Mouse (Mus musculus): Measurements from ENCODE around the gene Crkl. TPM values are rescaled to one million over a fixed set of nuclear protein-coding genes. Genes with fewer than 3 reads are reported as not detected.

Gene Crkl
- 10 to 100 TPM; 35.7 to 35.8 TPM for total RNA-seq (2021)

DNA sequence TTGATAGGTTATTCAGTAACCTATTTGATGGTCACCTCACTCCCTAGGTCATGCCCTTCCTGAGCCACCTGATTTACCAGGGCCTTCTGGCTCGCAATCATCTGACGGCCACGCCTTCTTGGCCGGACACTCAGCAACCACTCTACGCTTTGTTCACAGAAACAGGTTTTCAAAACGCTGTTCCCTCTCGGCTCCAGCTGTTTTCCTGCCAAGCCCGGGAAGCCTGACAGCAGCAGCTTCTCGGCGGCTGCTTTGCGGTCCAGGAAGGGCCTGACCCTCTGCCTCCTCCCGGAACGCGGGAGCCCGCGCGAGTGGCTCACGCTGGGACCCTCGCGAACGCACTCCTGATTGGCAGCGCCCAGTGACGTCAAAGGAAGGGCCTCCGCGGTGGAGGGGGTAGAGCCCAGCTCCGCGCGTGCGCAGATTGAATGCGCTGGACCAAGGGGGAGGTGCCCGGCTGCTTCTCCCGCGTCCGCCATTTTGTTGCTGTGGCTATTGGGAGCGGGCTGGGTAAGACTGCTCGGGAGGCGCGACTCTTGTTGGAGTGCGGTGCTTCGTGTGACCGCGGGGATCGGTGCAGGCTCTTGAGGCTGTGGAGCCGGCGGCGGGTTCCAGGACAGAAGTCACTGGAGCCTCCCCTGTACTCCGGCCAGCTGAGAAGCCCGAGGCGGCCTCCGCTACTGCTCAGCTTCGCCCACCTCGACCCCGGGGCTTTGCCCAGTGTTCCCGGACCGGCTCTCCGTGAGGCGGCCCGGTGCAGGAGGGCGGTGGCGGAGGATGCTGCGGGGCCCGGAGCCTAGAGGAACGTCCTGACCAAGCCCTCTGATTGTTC is at the start of gene Crkl:
Gene Crkl (plus strand): TSS at position 447 of the 832 bp plus-strand sequence.
- intact Hi-C loops (cut with DNase I) = no loop called here

DNA sequence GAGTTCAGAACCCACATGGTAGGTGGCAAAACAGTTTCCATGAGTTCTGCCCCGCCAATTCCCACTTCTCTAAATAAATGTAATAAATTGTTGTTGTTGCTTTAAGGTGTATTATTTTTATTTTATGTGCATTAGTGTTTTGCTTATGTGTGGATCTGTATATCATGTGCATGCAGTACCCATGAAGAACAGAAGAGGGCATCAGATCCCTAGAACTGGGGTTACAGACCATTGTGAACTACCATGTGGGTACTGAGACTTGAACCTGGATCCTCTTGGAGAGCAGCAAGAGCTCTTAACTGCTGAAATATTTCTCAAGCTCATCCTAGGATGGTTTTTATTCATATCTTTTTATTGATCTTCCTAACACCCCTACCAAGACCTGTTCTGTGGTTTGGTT is 48.9 kb upstream of the Crkl start:
- intact Hi-C loops (cut with DNase I) = no loop called here
- DNase-seq = peak; percentile 14

More for the DNA sequence above, at the start of gene Crkl:
- DNase-seq = peak; percentile 99

DNA sequence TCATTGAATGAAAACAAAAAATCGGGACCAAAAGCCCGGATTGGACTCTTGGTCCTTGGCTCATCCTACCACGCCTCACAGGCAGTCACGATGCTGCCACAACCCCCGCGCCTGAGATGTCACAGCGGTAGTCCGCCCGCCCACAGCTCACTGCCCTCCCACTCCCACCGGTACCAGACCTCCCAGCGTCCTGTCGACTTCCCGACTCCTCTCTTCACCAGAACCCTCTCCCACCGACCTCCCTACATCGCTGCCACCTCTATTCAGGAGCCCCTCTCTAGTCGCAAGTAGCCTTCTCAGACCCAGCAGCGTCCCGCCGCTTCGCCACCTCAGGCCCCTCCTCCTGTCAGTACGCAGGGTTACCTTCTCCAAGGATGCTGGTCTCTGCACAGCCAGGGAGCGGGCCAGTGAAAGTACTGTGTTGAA is 46.5 kb upstream of the Crkl start:
- peak; percentile 64 for DNase-seq
- intact Hi-C loops (cut with DNase I) = no loop called here

DNA sequence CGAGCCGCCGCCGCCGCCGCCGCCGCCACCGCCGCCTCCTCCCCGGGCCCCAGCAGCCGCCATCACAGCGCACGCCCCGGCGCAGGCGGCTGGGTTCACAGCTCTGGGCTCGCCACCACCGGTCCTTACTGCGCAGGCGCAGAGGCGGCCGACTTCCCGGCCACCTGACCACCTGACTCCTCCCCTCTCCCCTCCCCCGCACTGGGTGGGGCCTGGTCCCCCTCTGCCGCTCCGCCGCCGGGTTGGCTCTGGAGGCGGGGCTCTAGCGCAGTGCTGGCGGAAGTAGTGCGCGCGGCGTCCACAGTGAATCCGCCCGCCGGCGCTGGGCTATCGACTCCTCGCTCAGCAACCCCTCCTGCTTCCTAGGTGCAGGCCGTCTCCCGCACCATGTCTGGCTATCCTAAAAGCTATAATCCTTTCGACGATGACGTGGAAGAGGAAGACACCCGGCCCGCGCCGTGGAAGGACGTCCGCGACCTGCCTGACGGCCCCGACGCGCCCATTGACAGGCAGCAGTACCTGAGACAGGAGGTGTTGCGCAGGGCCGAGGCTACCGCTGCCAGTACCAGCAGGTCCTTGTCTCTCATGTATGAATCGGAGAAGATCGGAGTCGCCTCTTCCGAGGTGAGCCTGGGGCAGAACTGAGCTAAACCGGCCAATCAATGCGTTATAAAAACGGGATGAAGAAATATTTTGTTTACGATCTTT is 45.9 kb upstream of the Crkl start, which contains the start of the genes Snap29 and Pi4ka:
Gene Snap29 (plus strand): TSS at position 251 of the 708 bp plus-strand sequence.
Gene Pi4ka (minus strand): TSS at position 579 of the 708 bp plus-strand sequence.
- intact Hi-C loops (cut with DNase I) = no loop called here

DNA sequence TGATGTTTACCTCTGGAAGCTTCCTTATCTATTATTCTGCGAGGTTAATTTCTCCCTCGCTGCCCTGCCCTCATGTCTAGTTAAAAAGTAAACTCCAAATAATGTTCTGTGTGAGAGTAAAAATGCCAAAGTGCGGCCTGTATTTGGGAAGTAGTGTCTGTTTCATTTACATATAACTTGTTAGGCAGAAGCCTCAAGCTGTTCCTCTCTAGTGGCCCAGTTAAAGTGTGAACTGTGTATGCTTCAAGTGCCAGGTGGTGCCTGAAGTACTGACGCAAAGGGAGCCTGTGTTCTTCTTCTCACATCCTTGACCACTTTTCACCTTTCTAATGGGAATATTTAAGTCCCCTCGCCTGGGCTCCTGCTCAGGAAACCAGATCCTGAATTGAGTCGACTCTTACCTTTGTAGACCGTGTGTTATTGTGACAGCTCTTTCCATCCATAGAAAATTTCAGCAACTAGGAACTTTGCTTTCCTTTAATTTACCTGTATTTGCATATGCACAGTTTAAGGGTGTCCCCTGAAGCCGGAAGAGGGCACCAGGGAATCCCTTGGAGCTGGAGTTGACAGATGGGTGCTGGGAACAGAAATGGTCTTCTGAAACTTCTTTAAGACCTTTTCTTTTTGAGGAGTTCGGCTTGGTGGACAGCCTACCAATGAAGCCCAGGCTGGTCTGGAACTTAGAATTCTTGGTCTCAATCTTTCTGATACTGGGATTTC is 45.1 kb upstream of the Crkl start:
- DNase-seq = no peak
- intact Hi-C loops (cut with DNase I) = no loop called here

More for the DNA sequence above, 45.9 kb upstream of the Crkl start, which contains the start of the genes Snap29 and Pi4ka:
- peak; percentile 100 for DNase-seq

DNA sequence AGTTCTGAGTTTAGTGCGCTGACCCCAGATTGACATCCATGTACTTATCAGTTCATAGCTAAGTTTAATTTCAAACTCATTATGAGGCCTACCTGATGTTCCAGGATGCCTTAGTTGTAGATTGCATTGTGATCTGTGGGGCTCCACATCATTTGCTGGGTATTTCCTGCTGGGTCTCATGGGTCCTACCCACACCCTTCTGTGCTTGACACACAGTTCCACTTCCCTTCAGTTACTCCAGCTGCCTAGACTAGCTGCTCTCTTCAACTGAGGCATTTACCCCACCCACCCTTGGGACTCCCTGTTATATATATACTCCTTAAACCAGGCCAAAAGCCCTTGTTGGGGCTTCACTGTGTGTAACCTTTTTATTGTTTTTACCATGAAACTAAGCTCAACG is 42.7 kb upstream of the Crkl start:
- intact Hi-C loops (cut with DNase I) = no loop called here
- no peak for DNase-seq

DNA sequence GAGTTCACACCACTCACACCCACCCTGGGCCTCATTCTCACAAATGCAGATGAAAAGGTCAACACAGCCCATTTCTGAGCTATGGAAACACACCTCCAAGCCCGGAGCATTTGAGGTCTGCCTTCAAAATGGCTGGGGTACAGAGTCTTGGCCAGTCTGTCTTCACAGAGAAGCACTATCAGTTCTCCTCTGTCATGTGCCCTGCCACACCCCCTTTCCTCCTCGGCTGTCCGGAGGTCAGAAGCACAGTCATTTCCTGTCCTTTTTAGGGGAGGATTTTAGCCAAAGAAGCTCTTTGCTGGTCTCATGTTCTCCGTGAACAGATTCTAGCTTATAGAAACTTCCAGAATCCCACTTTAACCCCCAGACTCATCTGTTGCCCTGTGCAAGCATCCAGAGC is 41.6 kb upstream of the Crkl start:
- DNase-seq = no peak
- intact Hi-C loops (cut with DNase I) = no loop called here

DNA sequence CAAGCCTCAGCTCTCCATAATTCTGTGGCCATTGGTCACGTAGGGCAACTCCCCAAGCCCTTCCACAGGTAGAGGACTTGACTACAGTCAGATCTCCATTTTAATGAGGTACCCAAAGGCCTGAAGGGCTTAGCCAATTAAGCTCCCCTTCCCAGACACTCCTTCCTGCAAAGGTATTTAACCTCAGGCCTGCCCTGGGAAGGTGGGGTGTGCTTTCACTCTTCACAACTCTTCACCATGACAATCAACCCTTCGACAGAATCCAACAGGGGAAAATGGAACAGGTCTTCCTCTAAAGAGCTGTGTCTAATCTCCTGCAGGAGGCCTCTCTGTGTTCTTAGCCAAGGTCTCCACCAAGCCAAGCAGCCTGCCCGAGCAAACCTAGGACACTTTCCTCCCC is 28.8 kb upstream of the Crkl start:
- DNase-seq = no peak
- intact Hi-C loops (cut with DNase I) = no loop called here

DNA sequence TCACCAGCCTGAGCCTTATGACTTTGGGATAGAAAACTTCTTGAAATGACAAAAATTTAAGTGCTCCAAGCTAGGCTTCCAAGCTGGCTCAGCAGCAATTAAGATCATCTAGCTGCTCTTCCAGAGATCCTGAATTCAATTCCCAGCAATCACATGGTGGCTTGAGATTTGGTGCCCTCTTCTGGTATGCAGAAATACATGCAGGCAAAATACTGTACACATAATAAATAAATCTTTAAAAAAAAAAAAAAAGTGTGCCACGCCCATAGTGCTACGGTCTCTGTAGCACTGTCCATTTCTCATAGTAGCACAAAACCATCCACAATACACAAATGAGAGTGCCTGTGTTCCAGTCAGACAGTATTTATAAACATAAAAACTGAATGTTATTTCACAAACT is 19.2 kb upstream of the Crkl start:
- no peak for DNase-seq
- intact Hi-C loops (cut with DNase I) = no loop called here

DNA sequence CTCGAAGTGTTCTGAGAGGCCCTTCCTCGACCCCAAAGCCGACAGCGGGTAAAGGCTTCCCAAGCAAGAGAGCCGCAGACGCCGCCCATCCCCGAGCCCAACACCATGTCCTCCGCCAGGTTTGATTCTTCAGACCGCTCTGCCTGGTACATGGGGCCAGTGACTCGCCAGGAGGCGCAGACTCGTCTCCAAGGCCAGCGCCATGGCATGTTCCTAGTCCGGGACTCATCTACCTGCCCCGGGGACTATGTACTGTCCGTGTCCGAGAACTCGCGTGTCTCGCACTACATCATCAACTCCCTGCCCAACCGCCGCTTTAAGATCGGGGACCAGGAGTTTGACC is 557 bp downstream of the Crkl start:
- peak; percentile 47 for DNase-seq
- intact Hi-C loops (cut with DNase I) = no loop called here

DNA sequence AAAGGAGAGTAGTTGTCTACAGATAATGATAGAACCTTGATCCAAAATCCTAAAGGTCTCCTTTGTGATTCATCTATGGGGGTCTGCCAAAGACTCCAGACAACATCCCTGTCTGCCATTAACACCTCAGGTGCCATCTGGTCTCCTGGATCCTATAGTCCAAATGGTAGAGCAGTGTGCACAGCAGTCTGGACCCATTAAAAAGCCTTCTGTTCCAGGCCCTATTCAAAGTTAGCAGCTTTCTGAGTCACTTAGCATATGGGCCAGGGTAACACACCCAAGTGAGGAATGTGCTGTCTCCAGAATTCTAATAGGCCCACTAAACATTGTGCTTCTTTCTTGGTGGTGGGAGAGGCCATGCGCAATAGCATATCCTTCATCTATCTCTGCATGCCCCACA is 5.1 kb downstream of the Crkl start:
- intact Hi-C loops (cut with DNase I) = no loop called here
- no peak for DNase-seq

DNA sequence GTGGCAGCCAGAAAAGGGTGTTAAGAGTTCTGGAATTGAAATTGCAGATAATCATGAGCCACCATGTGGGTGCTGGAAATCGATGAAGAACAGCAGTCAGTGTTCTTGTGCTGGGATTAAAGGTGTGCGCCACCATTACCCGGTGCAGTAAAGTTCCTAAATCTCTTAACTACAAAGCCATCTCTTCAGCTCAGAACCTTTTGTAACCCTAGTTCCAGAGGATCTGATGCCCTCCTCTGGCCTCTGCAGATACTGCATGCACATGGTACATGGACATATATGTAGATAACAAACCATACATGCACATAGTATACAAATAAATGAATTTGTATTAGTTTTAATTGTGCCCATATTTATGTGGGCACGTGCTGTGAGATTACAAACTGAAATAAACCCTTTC is 8.5 kb downstream of the Crkl start:
- intact Hi-C loops (cut with DNase I) = no loop called here
- peak; percentile 12 for DNase-seq

DNA sequence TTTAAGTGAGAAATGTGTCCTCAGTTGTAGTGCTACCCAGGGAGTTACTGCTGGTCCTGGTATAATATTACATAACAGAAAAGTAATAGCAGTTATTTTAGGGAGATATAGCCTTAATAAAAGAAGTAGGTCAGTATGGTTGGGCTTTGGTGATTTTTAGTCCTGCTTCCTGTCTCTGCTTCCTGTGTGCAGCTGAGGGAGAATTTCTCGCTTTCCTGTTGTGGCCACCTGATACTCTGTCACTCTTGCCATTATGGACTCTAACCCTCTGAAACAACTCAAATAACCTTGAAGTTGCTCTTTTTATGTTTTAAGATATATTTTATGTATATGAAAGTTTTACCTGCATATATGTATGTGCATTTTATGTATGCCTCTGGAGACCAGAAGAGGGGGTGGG is 9.8 kb downstream of the Crkl start:
- intact Hi-C loops (cut with DNase I) = no loop called here
- DNase-seq = no peak

DNA sequence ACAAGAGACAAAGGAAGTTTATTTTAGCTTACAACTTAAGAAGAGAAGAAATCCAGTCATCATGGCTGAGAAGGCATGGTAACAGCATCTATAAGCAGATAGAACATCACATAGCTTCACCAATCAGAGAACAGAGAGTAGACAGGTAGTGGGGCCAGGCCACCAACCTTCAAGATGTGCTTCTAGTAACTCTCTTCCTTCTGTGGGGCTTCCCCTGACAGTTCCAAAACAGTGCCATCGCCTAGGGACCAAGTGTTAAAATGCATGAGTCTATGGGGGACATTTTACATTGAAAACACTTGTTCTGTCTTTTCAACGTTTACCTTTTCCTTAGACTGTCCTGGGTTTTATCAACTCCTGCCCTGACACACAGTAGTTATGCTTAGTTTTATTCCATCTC is 11.4 kb downstream of the Crkl start:
- intact Hi-C loops (cut with DNase I) = no loop called here
- no peak for DNase-seq

DNA sequence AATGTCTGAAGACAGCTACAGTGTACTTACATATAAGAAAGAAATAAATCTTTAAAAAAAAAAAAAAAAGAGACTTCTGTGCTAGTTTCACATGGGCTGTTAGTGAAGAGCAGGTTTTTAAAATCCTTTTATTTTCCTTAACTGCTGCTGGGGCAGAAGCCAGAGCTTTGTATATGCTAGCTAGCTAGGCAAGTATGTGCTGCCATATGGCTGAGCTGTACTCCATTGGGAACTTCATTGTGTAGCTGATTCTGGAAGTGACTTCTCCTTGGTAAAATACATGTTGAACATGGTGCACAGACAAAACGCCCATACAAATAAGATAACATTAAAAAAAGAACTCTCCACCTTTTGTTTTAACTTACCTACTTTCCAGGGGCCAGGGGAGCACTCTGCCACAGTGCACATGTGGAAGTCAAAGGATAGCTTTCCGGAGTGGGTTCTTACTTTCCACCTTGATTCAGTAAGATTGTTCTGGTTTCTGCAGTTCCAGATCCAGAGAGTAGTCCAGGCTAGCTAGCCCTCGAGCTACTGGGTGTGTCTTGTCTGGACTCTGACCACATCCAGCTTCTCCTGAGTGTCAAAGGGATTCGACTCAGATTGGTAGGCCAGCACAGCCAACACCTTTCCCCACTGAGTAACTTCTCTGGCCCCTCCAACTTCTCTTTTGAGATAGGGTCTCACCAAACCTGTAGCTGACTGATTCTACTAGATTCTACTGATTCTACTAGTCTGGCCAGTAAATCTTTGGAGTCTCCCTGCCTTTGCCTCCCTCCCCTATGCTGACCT is 15.3 kb downstream of the Crkl start:
- intact Hi-C loops (cut with DNase I) = no loop called here
- DNase-seq = no peak

DNA sequence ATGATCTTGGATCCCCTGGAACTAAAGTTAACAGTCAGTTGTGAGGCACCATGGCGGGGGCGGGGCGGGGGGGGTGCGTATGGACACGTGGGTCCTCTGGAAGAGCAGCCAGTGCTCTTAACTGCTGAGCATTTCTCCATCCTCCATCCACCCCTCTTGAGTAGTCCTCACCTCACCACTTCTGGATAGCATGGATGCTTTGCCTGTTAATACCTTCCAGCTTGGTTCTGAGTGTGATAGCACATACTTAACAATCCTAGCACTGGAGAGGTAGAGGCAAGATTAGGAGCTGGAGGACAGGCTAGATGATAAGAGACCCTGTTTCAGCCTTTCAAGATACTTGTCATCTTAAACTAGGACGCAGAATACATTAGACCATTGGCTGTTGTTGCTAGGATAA is 20.7 kb downstream of the Crkl start:
- intact Hi-C loops (cut with DNase I) = no loop called here
- DNase-seq = no peak

DNA sequence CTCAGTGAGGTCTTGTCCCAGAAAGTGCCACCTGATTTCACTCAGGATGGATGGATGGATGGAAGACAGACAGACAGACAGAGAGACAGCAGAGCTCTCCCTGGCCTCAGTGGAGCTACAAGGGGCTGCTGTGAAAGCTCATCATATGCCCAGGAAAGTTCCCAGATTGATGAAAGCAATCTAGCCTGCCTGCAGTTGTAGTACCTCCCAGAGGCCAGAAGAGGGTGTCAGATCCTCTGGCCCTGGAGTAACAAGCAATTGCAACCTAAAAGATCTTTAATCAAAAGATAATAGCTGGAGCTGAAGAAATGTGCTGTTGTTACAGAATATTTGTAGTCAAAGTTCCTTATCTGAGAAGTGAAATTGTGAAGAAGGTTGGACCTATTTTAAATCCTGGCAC is 22.3 kb downstream of the Crkl start:
- DNase-seq = peak; percentile 31
- intact Hi-C loops (cut with DNase I) = no loop called here

DNA sequence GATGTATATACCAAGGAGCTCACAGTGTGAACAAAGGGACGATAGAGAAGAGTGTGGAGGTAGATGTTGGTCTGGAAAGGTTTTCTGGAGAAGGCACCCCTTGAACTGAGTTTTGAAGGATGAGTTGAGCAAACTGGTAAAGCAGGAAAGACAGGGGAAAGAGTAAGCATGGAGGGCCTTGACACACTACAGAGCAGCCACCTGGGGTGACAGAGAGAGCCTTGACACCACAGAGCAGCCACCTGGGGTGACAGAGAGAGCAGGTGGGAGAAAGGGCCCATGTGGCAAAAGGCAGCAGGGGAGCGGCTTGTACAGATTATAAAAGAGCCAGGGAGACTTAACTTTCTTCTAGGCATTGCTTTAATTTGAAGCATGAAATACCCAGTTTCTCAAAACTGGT is 23.0 kb downstream of the Crkl start:
- intact Hi-C loops (cut with DNase I) = no loop called here
- DNase-seq = no peak

DNA sequence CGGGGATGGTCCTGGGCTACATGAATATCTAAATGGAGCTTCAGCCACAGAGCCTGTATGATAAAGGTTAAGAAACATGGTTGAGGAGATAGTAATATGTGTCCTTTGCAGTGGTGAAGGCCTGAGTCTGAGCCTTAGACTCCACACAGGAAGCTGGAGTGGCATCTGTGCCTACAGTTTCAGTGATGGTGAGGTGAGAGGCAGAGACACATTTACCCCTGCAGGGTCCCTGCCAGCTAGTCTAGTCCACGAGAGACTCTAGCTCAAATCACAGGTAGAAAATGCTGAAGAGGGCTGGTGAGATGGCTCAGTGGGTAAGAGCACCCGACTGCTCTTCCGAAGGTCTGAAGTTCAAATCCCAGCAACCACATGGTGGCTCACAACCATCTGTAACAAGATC is 23.5 kb downstream of the Crkl start:
- intact Hi-C loops (cut with DNase I) = no loop called here

DNA sequence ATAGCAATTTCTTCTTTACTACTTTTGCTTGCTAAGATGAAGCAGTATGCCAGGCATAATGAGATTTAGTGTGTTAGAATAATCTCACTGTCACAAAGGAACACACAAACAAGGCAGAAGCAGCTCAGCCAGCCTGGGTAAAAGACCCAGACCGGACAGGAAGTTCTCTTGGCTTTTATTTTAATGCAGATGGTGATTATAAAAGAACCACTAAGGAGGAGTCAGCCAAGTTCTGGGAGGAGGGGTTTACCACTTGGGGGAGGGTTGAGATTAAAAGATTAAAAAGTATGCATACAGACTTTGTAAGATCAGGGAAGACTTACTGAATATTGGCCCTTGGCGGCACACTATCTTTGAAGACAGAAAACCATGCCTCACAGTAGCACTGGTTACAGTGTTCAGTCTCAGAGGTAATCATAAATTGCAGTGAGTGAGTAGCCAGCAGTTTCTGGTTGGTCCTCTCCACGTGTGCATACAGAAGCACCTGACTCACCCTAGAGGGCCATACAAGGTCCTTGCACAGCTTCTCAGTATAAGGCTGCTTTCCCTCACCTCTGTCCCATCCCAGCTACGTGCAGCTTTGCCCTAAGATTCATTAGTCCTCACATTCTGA is 26.6 kb downstream of the Crkl start:
- intact Hi-C loops (cut with DNase I) = no loop called here
- DNase-seq = no peak

More for the DNA sequence above, 23.5 kb downstream of the Crkl start:
- no peak for DNase-seq

All from left cerebral cortex, postnatal 4 days (tissue).